In the genomic region with DNA sequence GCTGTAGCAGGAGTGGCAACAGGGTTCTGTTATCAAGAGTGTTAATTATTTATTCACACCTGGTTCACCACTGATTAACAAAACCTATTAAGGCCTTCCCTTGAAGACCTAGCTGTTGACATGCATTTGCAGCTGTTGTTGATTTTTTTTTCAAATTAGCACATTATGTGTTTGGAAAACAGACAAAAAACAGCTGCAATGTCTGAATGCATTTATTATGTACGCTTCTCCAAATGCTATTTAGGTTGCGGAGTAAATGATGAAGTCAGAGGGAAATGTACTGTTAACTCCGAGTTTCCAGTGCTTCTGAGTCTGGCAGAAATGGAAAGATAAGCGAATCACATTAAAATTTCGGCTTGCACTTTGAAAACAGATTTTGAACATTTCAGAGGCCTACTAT, we compare ENCODE assay signal across 28 mouse cellular contexts.
"Had no signal": no experiment of that assay in that cellular context is flagged by ENCODE, and none has a peak within 500 bp of the region (broad histone marks: within the 10 kb centered on the region; RNA-seq: fewer than 3 reads in every experiment).

No protein-coding gene starts in this region.

- H3K4me3 ChIP-seq: heart, adult 2 months; heart, embryonic 13.5 days; heart, embryonic 15.5 days; hindbrain, embryonic 12.5 days; kidney, embryonic 15.5 days; limb, embryonic 13.5 days; limb, embryonic 15.5 days; liver, embryonic 13.5 days; liver, embryonic 15.5 days had no signal

- H3K4me1 ChIP-seq: heart, embryonic 13.5 days; heart, embryonic 15.5 days; hindbrain, embryonic 12.5 days; kidney, embryonic 15.5 days; limb, embryonic 15.5 days; liver, embryonic 13.5 days; liver, embryonic 15.5 days had no signal

- H3K4me2 ChIP-seq: heart, embryonic 11.5 days; heart, embryonic 13.5 days; heart, embryonic 15.5 days; hindbrain, embryonic 12.5 days; hindbrain, embryonic 14.5 days; kidney, embryonic 15.5 days; limb, embryonic 13.5 days; limb, embryonic 15.5 days; liver, embryonic 11.5 days; liver, embryonic 13.5 days; liver, embryonic 15.5 days had no signal

- H3K36me3 ChIP-seq: heart, embryonic 13.5 days; heart, embryonic 15.5 days; hindbrain, embryonic 12.5 days; kidney, embryonic 15.5 days; limb, embryonic 13.5 days; limb, embryonic 15.5 days; liver, embryonic 13.5 days; liver, embryonic 15.5 days had no signal

- H3K9ac ChIP-seq: heart, embryonic 13.5 days; heart, embryonic 15.5 days; hindbrain, embryonic 12.5 days; hindbrain, embryonic 14.5 days; kidney, embryonic 15.5 days; limb, embryonic 13.5 days; limb, embryonic 15.5 days; liver, embryonic 13.5 days; liver, embryonic 15.5 days; liver, postnatal 0 days had no signal

- H3K27ac ChIP-seq: heart, adult 2 months; heart, embryonic 13.5 days; heart, embryonic 15.5 days; hindbrain, embryonic 12.5 days; hindbrain, embryonic 14.5 days; kidney, embryonic 15.5 days; kidney, postnatal 0 days; limb, embryonic 13.5 days; limb, embryonic 15.5 days; liver, embryonic 13.5 days; liver, embryonic 15.5 days had no signal

- H3K27me3 ChIP-seq: heart, embryonic 13.5 days; heart, embryonic 15.5 days; hindbrain, embryonic 12.5 days; kidney, embryonic 15.5 days; limb, embryonic 13.5 days; limb, embryonic 15.5 days; liver, embryonic 13.5 days; liver, embryonic 15.5 days had no signal

- ATAC-seq: intestine, embryonic 16.5 days; liver, postnatal 0 days had no signal

- DNase-seq: gastrocnemius, postnatal 14 days; gastrocnemius, postnatal 36 days; heart, adult 11 months; heart, adult 2 months; heart, postnatal 14 days; heart, postnatal 36 days; kidney, adult 11 months; kidney, adult 2 months; kidney, adult 9 months; kidney, postnatal 14 days; kidney, postnatal 36 days; layer of hippocampus, adult 9-11 months; layer of hippocampus, postnatal 36 days; left cerebral cortex, postnatal 4 days; liver, embryonic 13.5 days; liver, postnatal 0 days had no signal

- H3K9me3 ChIP-seq: heart, embryonic 13.5 days; heart, embryonic 15.5 days; hindbrain, embryonic 12.5 days; kidney, embryonic 15.5 days; limb, embryonic 13.5 days; limb, embryonic 15.5 days; liver, embryonic 13.5 days; liver, embryonic 15.5 days had no signal
